Mouse (Mus musculus) spleen, adult 12 weeks (tissue): Measurements from ENCODE around the gene Atp6v0a1.
"Not testable (repeated sequence)": the region's sequence is repeated elsewhere in the genome, so short reads cannot be mapped to it uniquely, and the experiment has no call there.

ENCODE experiments used
- DNase-seq: peaks from one replicate; pipeline ENCODE4 v3.0.0; 2022; ENCODE audit warnings: low spot score

Gene Atp6v0a1

DNA sequence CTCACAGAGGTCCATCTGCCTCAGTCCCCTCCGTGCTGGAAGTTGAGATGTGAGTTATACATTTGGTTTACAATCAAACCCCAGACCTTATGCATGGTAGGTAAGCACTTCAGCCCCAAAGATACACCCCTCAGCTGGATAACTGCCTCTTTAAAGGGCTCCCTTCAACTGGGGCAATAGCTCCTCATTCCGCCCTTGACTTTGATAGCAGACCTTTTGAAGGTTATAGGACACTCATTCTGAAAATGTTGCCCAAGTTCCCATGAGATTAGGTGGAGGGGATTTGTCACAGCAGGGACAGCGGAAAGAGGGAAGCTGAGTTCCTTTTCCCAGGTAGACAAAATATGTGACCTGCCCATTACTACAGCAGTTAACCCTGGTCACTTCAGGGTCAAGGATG lies 28.0 kb upstream of the Atp6v0a1 start:
- DNase-seq, result no peak

- no peak for DNase-seq
Observed at GRCm38 (mm10) chr11:100982087-100982486, 27.2 kb upstream of the Atp6v0a1 start.

GRCm38 (mm10) chr11:100983125-100983777 lies 26.0 kb upstream of the Atp6v0a1 start:
- DNase-seq, result peak; percentile 68

GRCm38 (mm10) chr11:100983778-100984131 lies 25.5 kb upstream of the Atp6v0a1 start:
- DNase-seq, result no peak

GRCm38 (mm10) chr11:100985607-100986006 lies 23.6 kb upstream of the Atp6v0a1 start:
- no peak for DNase-seq

DNA sequence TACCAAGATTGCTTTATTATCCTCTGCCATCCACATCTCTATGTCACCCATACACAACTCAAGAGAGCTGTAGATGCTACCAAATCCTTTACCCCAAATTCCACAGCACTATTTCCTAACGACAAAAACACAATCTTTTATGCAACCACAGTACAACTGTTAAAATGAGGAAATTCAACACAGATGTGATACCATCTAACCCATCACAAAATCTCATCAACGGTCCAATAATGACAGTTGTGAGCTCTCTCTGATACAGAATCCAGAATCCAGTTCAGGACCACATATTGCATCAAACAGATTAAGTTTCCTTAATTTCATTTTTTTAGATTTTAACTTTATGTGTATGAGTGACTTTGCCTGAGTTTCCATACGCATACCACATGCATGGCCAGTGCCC lies 20.6 kb upstream of the Atp6v0a1 start:
- no peak for DNase-seq

GRCm38 (mm10) chr11:100989666-100990065 lies 19.6 kb upstream of the Atp6v0a1 start:
- no peak for DNase-seq

DNA sequence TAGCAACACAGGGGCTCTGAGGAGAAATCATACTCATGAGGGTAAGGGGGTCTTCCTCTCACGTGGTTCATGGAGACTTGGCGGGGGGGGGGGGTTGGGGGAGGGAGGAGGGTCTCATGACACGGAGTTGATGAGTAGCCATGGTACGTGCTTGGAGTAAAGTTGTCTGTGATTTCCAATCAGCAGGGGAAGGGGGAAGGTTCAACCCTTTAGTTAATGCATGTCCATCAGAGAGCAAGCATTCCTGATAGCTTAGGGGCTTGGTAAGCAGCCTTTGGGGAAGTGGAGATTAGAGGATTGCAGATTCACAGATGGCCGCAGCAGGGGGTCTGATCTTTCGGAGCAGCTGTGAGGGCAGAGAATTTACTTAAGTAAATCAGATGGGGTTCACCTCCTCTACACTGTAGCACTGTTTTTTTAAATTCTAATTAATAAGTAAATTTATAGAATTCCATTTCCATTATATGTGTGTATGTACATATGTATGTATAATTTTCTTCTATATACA lies 18.2 kb upstream of the Atp6v0a1 start:
- no peak for DNase-seq

- DNase-seq, result no peak
Observed at GRCm38 (mm10) chr11:100993437-100993836, 15.8 kb upstream of the Atp6v0a1 start.

DNA sequence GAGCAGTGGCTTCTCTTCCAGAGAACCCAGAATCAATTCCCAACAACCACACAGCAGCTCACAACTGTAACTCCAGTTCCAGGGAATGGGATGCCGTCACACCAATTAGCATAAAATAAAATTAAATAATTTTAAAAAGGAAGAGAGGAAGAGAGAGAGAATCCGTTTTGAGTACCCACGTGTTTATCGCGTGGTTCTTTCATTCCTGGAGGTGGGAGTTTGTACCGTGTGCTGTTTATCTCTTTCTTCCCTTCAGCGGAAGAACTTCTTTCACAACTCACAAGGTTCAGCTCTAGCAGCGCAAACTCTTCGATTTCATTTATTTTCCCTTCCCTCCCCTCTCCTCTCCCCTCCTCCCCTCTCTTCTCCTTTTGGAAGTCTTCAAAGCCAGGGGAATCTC lies 15.0 kb upstream of the Atp6v0a1 start:
- DNase-seq, result no peak

DNA sequence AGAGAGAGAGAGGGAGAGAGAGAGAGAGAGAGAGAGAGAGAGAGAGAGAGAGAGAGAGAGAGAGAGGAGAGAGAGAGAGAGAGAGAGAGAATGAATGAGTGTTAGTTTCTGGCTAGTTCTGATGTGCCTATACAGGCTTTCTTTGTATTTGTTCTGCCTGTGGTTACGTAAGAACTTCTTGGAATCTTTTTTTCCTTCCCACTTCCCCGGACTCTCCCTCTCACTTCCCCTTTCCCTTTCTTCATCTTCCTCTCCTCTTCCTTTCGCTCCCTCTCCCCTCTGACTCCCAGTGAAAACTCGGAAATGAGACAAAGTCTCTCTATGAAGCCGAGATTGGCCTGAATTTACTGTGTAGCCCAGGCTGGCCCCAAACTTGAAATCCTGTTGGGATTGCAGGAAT lies 14.6 kb upstream of the Atp6v0a1 start:
- no peak for DNase-seq

- DNase-seq, result no peak
Observed at GRCm38 (mm10) chr11:100996501-100996900, 12.8 kb upstream of the Atp6v0a1 start.

DNA sequence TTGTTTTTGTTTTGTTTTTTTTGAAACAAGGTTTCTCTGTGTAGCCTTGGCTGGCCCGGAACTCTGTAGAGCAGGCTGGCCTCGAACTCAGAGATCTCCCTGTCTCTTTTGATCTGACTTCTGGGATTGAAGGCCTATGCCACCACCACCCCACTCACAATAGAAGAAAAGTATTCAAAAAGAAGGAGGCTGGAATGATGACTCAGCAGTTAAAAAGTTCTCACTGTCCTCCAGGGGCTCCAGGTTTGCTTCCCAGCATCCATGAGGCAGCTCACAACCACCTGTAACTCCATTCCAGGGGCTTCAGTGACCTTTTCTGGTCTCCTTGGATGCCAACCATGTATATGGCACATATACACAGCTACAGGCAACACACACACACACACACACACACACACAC lies 10.4 kb upstream of the Atp6v0a1 start:
- DNase-seq, result no peak

- DNase-seq, result no peak
Observed at GRCm38 (mm10) chr11:100999254-100999653, 10.0 kb upstream of the Atp6v0a1 start.

GRCm38 (mm10) chr11:101001875-101002552 lies 7.2 kb upstream of the Atp6v0a1 start:
- not testable (repeated sequence) for DNase-seq

DNA sequence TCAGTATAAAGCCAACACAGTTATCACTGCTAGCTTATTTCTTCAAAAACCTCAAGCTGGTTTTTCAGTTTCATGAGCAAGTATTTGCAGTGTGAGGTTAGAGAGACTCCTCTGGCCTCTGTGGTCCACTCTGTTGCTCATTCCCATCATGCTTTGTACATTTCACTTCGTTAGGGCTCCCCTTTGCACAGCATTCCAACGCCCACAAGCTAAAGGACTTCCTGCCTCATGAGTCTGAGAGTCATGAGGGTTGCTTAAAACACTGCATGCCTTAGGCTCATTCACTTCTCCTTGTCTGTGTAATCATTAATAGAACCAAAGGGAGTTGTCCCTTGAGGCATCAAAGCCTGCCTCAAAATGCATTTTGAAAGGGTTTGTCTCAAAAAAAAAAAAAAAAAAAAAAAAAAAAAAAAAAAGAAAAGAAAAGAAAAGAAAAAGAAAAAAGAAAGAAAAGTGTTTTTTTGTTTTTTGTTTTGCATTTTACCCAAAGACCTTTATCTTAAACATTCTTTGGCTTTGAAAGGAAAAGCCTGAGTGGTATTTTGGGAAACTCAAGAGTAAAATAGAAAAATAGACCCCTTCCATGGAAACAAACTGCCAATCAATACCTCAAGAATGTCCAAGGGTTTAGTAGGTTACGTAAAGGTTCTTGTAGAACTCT lies 6.1 kb upstream of the Atp6v0a1 start:
- no peak for DNase-seq

GRCm38 (mm10) chr11:101008206-101009045 lies 826 bp upstream of the Atp6v0a1 start:
- DNase-seq, result peak; percentile 15

GRCm38 (mm10) chr11:101009888-101010784 lies 884 bp downstream of the Atp6v0a1 start:
- DNase-seq, result peak; percentile 56

DNA sequence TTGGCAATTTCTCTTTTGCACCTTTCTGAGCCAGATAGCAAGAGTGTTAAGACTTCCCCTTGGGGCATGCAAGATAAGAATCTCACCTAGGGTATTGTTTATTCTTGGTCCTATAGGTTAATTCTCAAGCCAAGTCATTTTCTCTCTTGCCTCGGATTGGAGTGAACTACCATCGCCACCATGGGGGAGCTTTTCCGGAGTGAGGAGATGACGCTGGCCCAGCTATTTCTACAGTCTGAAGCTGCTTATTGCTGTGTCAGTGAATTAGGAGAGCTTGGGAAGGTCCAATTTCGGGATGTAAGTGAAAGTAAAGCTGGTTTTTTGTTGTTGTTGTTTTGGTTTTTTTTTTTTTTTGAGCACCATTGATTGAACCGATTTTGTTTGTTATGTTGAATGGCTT lies 2.4 kb downstream of the Atp6v0a1 start:
- no peak for DNase-seq

GRCm38 (mm10) chr11:101023371-101023770 lies 14.1 kb downstream of the Atp6v0a1 start:
- DNase-seq, result no peak

GRCm38 (mm10) chr11:101024001-101024400 lies 14.7 kb downstream of the Atp6v0a1 start:
- DNase-seq, result no peak
